Mouse (Mus musculus) right cerebral cortex, adult 2 months (tissue): ENCODE measurements around the gene Abca8a.
"Not testable (repeated sequence)": the region's sequence is repeated elsewhere in the genome, so short reads cannot be mapped to it uniquely, and the experiment has no call there.

Experiments used
- DNase-seq, 2 experiments: peaks; one replicate each; pipeline ENCODE4 v3.0.0; 2021 to 2022; ENCODE audit warnings: low spot score in 2 of 2

Abca8a gene

GRCm38 (mm10) chr11:109987460-109988072, 108.2 kb downstream of the Abca8a start:
- DNase-seq, result not testable (repeated sequence)

GRCm38 (mm10) chr11:109981872-109982271, 113.9 kb downstream of the Abca8a start:
- no peak for DNase-seq
